Mouse (Mus musculus) WW6 (cell line): ENCODE data around the gene Mapk12.

Experiments
- DNase-seq: peaks from one replicate; pipeline ENCODE4 v3.0.0-alpha.2; 2013; ENCODE audit warnings: low read depth, low spot score

The Mapk12 gene

GRCm38 (mm10) chr15:89098616-89099015 lies 41.9 kb downstream of the Mapk12 start:
- no peak for DNase-seq

- DNase-seq = no peak
Measured at GRCm38 (mm10) chr15:89097450-89097849, 43.1 kb downstream of the Mapk12 start.

- no peak for DNase-seq
Measured at GRCm38 (mm10) chr15:89092181-89092580, 48.3 kb downstream of the Mapk12 start.

- no peak for DNase-seq
Measured at GRCm38 (mm10) chr15:89090662-89091061, 49.8 kb downstream of the Mapk12 start.

GRCm38 (mm10) chr15:89089248-89090051 lies 51.1 kb downstream of the Mapk12 start:
- no peak for DNase-seq

- no peak for DNase-seq
Measured at GRCm38 (mm10) chr15:89088607-89089247, 51.8 kb downstream of the Mapk12 start, which contains the start of gene Selenoo. TSS of gene Selenoo (plus strand) at chr15:89089084.

- DNase-seq = no peak
Measured at GRCm38 (mm10) chr15:89084826-89085225, 55.7 kb downstream of the Mapk12 start.

GRCm38 (mm10) chr15:89083906-89084305 lies 56.6 kb downstream of the Mapk12 start:
- DNase-seq = no peak
